ENCODE assay signal across 8 mouse cellular contexts in genomic region chr1:79671543-79672337, GRCm38 (mm10). TPM values are rescaled to one million over a fixed set of nuclear protein-coding genes. Genes with fewer than 3 reads are reported as not detected.
DNase-seq lines count a peak whose midpoint lies in the region; ATAC-seq and TF ChIP-seq lines count a peak whose summit lies in the region.

Gene Ap1s3, minus strand, starts transcription at chr1:79671972.

- peak within 1 kb of the TSS; percentile 65 for H3K4me3 ChIP-seq in kidney, adult 2 months (ENCODE audit: insufficient read depth, low read depth, low read length)
- peak within 1 kb of the TSS; percentile 82 for H3K4me3 ChIP-seq in liver, embryonic 11.5 days (ENCODE audit: low read depth, low read length)

- ATAC-seq in liver, embryonic 11.5 days (replicated peaks; ENCODE audit: low FRiP score), result peak; percentile 92
- peak; percentile 84 for ATAC-seq in monocyte, adult 5-6 weeks (replicated peaks; ENCODE audit: insufficient number of reproducible peaks, low FRiP score, low TSS enrichment, poor library complexity, severe bottlenecking)

- peak within 1 kb of the TSS; percentile 70 for H3K9ac ChIP-seq in liver, embryonic 11.5 days (ENCODE audit: low read depth, low read length)

- peak; percentile 7 for DNase-seq in gastrocnemius, postnatal 10 days
- no peak for DNase-seq in gastrocnemius, adult 8-10 months (ENCODE audit: low spot score in 2 of 2)
- DNase-seq in cerebellum, postnatal 14 days, result peak; percentile 82 to 83
- peak; percentile 23 for DNase-seq in gonadal fat pad, adult 2 months (ENCODE audit: low read depth)
- DNase-seq in kidney, adult 2 months, result peak; percentile 83
- DNase-seq in liver, embryonic 11.5 days (ENCODE audit: low spot score), result peak; percentile 78
- DNase-seq in spleen, postnatal 36 days (ENCODE audit: low spot score in 2 of 2), result peak; percentile 82 to 85

- WGBS in kidney, adult 2 months, result 1% methylated on average over 51 of the region's 51 CpGs
- WGBS in liver, embryonic 11.5 days, result under 1% methylated on average over 51 of the region's 51 CpGs

- no peaks in the 10 kb centered on the region for H3K27me3 ChIP-seq in kidney, adult 2 months (replicated peaks; ENCODE audit: control insufficient read depth, insufficient read depth, low read length)
- peaks cover 8% of the 10 kb centered on the region; the same call in 1 of the 2 replicates for H3K27me3 ChIP-seq in liver, embryonic 11.5 days (replicated peaks; ENCODE audit: control insufficient read depth, insufficient read depth, low read length)

- H3K36me3 ChIP-seq in kidney, adult 2 months (ENCODE audit: control insufficient read depth, insufficient read depth, low read length), result no peaks in the 10 kb centered on the region
- H3K36me3 ChIP-seq in liver, embryonic 11.5 days (ENCODE audit: control insufficient read depth, insufficient read depth, low read length), result no peaks in the 10 kb centered on the region

- no peak for TF ChIP-seq CTCF in kidney, adult 2 months (conservative IDR thresholded peaks at IDR 0.05; ENCODE audit: insufficient read depth, insufficient read length, low read depth, low read length)

- peak within 1 kb of the TSS; percentile 61; the same call in 1 of the 2 replicates for H3K27ac ChIP-seq in kidney, adult 2 months (ENCODE audit: insufficient read depth, low read depth, low read length)
- peak within 1 kb of the TSS; percentile 19; the same call in 1 of the 2 replicates for H3K27ac ChIP-seq in liver, embryonic 11.5 days (ENCODE audit: low read depth, low read length)

- peak within 1 kb of the TSS; percentile 93 for H3K4me2 ChIP-seq in liver, embryonic 11.5 days

- peaks cover 7% of the 10 kb centered on the region for H3K4me1 ChIP-seq in kidney, adult 2 months (ENCODE audit: control insufficient read depth, insufficient read depth, low read length)
- 0 out of 2 replicates have a peak, but pooled peaks cover 3% of the 10 kb centered on the region for H3K4me1 ChIP-seq in liver, embryonic 11.5 days (replicated peaks; ENCODE audit: control insufficient read depth, insufficient read depth, low read length)

- H3K9me3 ChIP-seq in liver, embryonic 11.5 days (ENCODE audit: control insufficient read depth, low read length), result no peaks in the 10 kb centered on the region

- peak; percentile 43 for TF ChIP-seq POLR2A in kidney, adult 2 months (IDR thresholded peaks at IDR 0.05; ENCODE audit: low read depth, low read length)

RNA-seq across cellular contexts. Expression of gene Ap1s3, which starts in this region (rescaled TPM):
- under 1 TPM in 1 of 2 experiments, not detected in 1; 0.14 TPM for total RNA-seq in gastrocnemius, postnatal 10 days (2021)
- total RNA-seq in gastrocnemius, adult 8-10 months (2022), result not detected
- 60.9 and 72.4 TPM in 2 replicates for polyA plus RNA-seq in gonadal fat pad, adult 2 months (2012; rRNA removed)
- polyA plus RNA-seq in kidney, adult 2 months (2012; rRNA removed), result 30.3 and 43.7 TPM in 2 replicates
- 0.44 and 0.51 TPM in 2 replicates for polyA plus RNA-seq in liver, embryonic 11.5 days (2014; fragmentation: Nextera tagmentation; extraction: Ambion mirVana)
- total RNA-seq in monocyte, adult 5-6 weeks (2017), result 2.7 to 6.4 TPM (median 3.0 TPM) in 3 replicates

Comparison
In these comparisons a context has a peak if more than half of its experiments do, and no peak if none do; other contexts are left out.
1. RNA of gene Ap1s3 (polyA plus RNA-seq): 60.9 to 72.4 TPM in gonadal fat pad, adult 2 months and 30.3 to 43.7 TPM in kidney, adult 2 months; 0.44 to 0.51 TPM in liver, embryonic 11.5 days; every median in the first group is over 10 times any median in the second.
2. Peak in DNase-seq in gastrocnemius, postnatal 10 days; RNA of the gene not detected or under 1 TPM.
3. Peak in DNase-seq, ATAC-seq, H3K4me3 ChIP-seq, H3K27ac ChIP-seq, H3K9ac ChIP-seq and H3K4me2 ChIP-seq in liver, embryonic 11.5 days; RNA of the gene not detected or under 1 TPM.
4. DNase-seq: peak in cerebellum, postnatal 14 days (2 of 2), gonadal fat pad, adult 2 months (single experiment), kidney, adult 2 months (single experiment) and spleen, postnatal 36 days (2 of 2); none in gastrocnemius, adult 8-10 months (0 of 2).